Mouse (Mus musculus) intestine, postnatal 0 days (tissue): ENCODE results near the gene Eng. TPM values are rescaled to one million over a fixed set of nuclear protein-coding genes. Genes with fewer than 3 reads are reported as not detected.

ENCODE experiments used
- ATAC-seq: fragments of 200-750 bp; cut with Nextera tagmentation; 2 replicates; pipeline ENCODE4 v1.8.0; 2017; ENCODE audit warnings: mild to moderate bottlenecking, moderate TSS enrichment, moderate library complexity
- H3K27ac ChIP-seq: fragments of 300-500 bp; sonication (generic); 2 replicates; pipeline ENCODE4 v1.5.1; 2014; ENCODE audit warnings: mild to moderate bottlenecking, low read depth, low read length, moderate library complexity
- H3K27me3 ChIP-seq: fragments of 300-500 bp; sonication (generic); replicated peaks from 2 replicates; pipeline ENCODE4 v1.6.1; 2014; ENCODE audit warnings: low read length, mixed read lengths; ENCODE audit not compliant: control insufficient read depth, insufficient read depth
- H3K36me3 ChIP-seq: fragments of 300-500 bp; sonication (generic); 2 replicates; pipeline ENCODE4 v1.6.1; 2014; ENCODE audit warnings: mild to moderate bottlenecking, moderate library complexity; ENCODE audit not compliant: control insufficient read depth, insufficient read depth
- H3K4me1 ChIP-seq: fragments of 300-500 bp; sonication (generic); replicated peaks from 2 replicates; pipeline ENCODE4 v1.6.1; 2014; ENCODE audit warnings: antibody characterized with exemption, low read length, mixed read lengths; ENCODE audit not compliant: control insufficient read depth, insufficient read depth
- H3K4me2 ChIP-seq: fragments of 300-500 bp; sonication (generic); replicated peaks from 2 replicates; pipeline ENCODE4 v1.6.1; 2014; ENCODE audit warnings: low read depth, mild to moderate bottlenecking, moderate library complexity
- H3K4me3 ChIP-seq: fragments of 300-500 bp; sonication (generic); 2 replicates; pipeline ENCODE4 v1.5.1; 2014; ENCODE audit warnings: low read depth, low read length
- H3K9ac ChIP-seq: fragments of 300-500 bp; sonication (generic); 2 replicates; pipeline ENCODE4 v1.6.1; 2014; ENCODE audit warnings: mild to moderate bottlenecking, low read depth, low read length
- H3K9me3 ChIP-seq: fragments of 300-500 bp; sonication (generic); 2 replicates; pipeline ENCODE4 v1.6.1; 2016; ENCODE audit warnings: mixed run types; ENCODE audit not compliant: control insufficient read depth
- CTCF ChIP-seq: sonication (generic); IDR thresholded peaks from 2 replicates; pipeline ENCODE4 v1.5.1; 2016; ENCODE audit warnings: low read depth, mild to moderate bottlenecking, control low read depth, antibody characterized with exemption, moderate library complexity
- WGBS: fragments of 180-500 bp; shearing (Covaris S2); extraction: QIAGEN DNeasy Blood & Tissue Kit; methylation state at CpG from one replicate; pipeline ENCODE4 v1.1.7; 2014; 5-methylcytosine and 5-hydroxymethylcytosine counted together
- polyA plus RNA-seq: library from polyadenylated mRNA; unstranded; fragments of >200 nt; fragmentation: Nextera tagmentation; extraction: Ambion mirVana; gene quantifications from 2 replicates; pipeline ENCODE4 v1.2.1, GENCODE M21; 2015

The Eng gene
- polyA plus RNA-seq, 1 experiment from 2014 or later = 32.2 TPM

- Histone ChIP-seq H3K9me3 (no peaks in the 10 kb centered on the region), H3K4me1 (peaks cover 6% of the 10 kb centered on the region; the same call in 1 of the 2 replicates), H3K27ac (peak overlapping the region; percentile 62), H3K4me2 (peak overlapping the region; percentile 13; the same call in 1 of the 2 replicates), H3K27me3 (no peaks in the 10 kb centered on the region), H3K36me3 (peaks cover 41% of the 10 kb centered on the region), H3K4me3 (no peak overlapping the region), H3K9ac (no peak overlapping the region)
- TF ChIP-seq CTCF = no peak
- WGBS = 54% methylated on average over 8 of the region's 8 CpGs
- peak; percentile 42 for ATAC-seq
Observed at GRCm38 (mm10) chr2:32703046-32703445, 56.7 kb downstream of the Eng start.

DNA sequence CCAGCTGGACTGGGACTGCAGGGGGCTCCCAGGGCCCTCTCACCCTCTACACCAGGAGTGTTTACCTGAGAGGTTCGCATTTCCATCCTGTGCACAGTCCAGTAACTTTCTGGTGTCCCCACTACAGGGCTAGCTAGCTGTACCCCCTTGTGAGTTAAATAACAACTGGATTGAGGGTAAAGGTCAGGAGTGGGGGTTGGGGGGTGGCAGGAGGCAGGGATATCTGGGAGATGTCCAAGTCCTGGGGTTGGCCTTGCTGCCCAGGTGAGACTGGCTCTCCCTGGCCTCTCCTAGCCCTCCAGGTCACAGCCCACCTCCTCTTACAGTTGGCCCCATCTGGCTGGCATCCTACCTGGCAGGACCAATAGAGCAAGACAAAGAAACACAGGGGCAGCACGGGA, 57.6 kb downstream of the Eng start, which contains the start of gene Fpgs:
Gene Fpgs (minus strand): TSS at position 125 of the 401 bp plus-strand sequence.
- Histone ChIP-seq H3K9ac (no peak within 1 kb of the TSS), H3K36me3 (peaks cover 51% of the 10 kb centered on the region), H3K4me3 (no peak within 1 kb of the TSS), H3K4me2 (peak within 1 kb of the TSS; percentile 13; the same call in 1 of the 2 replicates), H3K27ac (peak within 1 kb of the TSS; percentile 62), H3K4me1 (peaks cover 6% of the 10 kb centered on the region; the same call in 1 of the 2 replicates), H3K27me3 (no peaks in the 10 kb centered on the region), H3K9me3 (no peaks in the 10 kb centered on the region)
- ATAC-seq = no peak
- 44% methylated on average over 2 of the region's 2 CpGs for WGBS
- TF ChIP-seq CTCF = no peak

DNA sequence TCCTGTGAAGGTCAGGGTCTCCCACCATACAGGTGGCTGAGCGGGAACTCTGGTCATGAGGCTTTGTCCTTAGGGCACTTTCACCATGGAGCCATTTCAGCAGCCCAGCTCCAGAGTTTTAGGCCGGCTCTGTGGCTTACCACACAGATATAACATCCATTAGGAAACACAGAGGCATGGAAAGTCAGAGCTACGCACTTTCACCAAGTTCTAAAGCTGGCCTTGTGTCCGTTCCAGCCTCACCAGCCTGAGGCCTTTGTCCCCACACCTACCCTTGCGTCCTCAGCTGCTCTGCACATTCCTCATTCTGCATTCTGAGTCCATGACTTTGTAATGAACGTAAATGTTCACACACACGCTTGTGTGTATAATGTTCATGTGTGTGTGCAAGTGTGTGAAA, 58.6 kb downstream of the Eng start:
- no peak for ATAC-seq

GRCm38 (mm10) chr2:32706971-32707370, 60.6 kb downstream of the Eng start:
- no peak overlapping the region for H3K9ac ChIP-seq
- no peak for ATAC-seq
- no peaks in the 10 kb centered on the region for H3K27me3 ChIP-seq
- peaks cover 11% of the 10 kb centered on the region; the same call in 1 of the 2 replicates for H3K4me1 ChIP-seq
- H3K4me2 ChIP-seq = no peak overlapping the region
- H3K9me3 ChIP-seq = no peaks in the 10 kb centered on the region
- 0 out of 2 replicates have a peak overlapping the region, but pooled peaks have one; percentile 21 for H3K27ac ChIP-seq
- H3K4me3 ChIP-seq = no peak overlapping the region
- no peak for TF ChIP-seq CTCF
- peaks cover 66% of the 10 kb centered on the region for H3K36me3 ChIP-seq
- WGBS = 87% methylated on average over 6 of the region's 6 CpGs

More for the DNA sequence above, 58.6 kb downstream of the Eng start:
- H3K4me1 ChIP-seq = peaks cover 6% of the 10 kb centered on the region; the same call in 1 of the 2 replicates
- H3K4me3 ChIP-seq = no peak overlapping the region
- H3K27ac ChIP-seq = no peak overlapping the region
- 86% methylated on average over 7 of the region's 7 CpGs for WGBS
- H3K27me3 ChIP-seq = no peaks in the 10 kb centered on the region
- H3K4me2 ChIP-seq = no peak overlapping the region
- H3K9ac ChIP-seq = no peak overlapping the region
- TF ChIP-seq CTCF = no peak
- H3K9me3 ChIP-seq = no peaks in the 10 kb centered on the region
- H3K36me3 ChIP-seq = peaks cover 61% of the 10 kb centered on the region

- no peak overlapping the region for H3K4me3 ChIP-seq
- ATAC-seq = no peak
- no peak overlapping the region for H3K27ac ChIP-seq
- H3K9ac ChIP-seq = no peak overlapping the region
- no peak overlapping the region for H3K4me2 ChIP-seq
- peaks cover 7% of the 10 kb centered on the region; the same call in 1 of the 2 replicates for H3K4me1 ChIP-seq
- peak; percentile 89 for TF ChIP-seq CTCF
- WGBS = 31% methylated on average over 3 of the region's 3 CpGs
- no peaks in the 10 kb centered on the region for H3K27me3 ChIP-seq
- H3K9me3 ChIP-seq = no peaks in the 10 kb centered on the region
- H3K36me3 ChIP-seq = peaks cover 66% of the 10 kb centered on the region
Observed at GRCm38 (mm10) chr2:32708643-32709042, 62.2 kb downstream of the Eng start.

- peak overlapping the region; percentile 28; the same call in 1 of the 2 replicates for H3K27ac ChIP-seq
- 86% methylated on average over 20 of the region's 20 CpGs for WGBS
- no peaks in the 10 kb centered on the region for H3K9me3 ChIP-seq
- no peak overlapping the region for H3K9ac ChIP-seq
- no peaks in the 10 kb centered on the region for H3K27me3 ChIP-seq
- H3K4me3 ChIP-seq = no peak overlapping the region
- no peak for TF ChIP-seq CTCF
- ATAC-seq = no peak
- no peak overlapping the region for H3K4me2 ChIP-seq
- H3K4me1 ChIP-seq = peaks cover 13% of the 10 kb centered on the region; the same call in 1 of the 2 replicates
- H3K36me3 ChIP-seq = peaks cover 59% of the 10 kb centered on the region
Observed at GRCm38 (mm10) chr2:32709521-32710137, 63.2 kb downstream of the Eng start.
